In the genomic region with DNA sequence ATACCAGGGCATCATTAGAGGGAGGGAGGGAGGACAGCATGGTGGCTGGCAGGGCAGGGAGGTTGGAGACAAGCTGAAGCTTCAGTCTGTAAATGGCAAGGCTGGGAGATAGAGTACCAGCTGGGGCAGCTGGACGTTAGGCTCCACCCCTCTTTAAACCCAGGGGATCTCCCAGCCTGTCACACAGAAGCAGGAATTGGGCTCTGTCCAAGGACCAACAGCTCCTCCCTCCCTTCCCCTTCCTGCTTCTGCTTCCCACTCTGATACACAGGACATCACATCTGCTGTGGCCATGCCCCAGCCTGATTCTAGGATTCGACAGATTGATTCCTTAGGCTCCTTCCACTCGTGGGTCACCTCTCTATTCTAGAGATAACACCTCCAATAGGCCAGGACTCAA, we compare ENCODE assay signal across 7 mouse cellular contexts. TPM values are rescaled to one million over a fixed set of nuclear protein-coding genes. Genes with fewer than 3 reads are reported as not detected.
DNase-seq lines count a peak whose midpoint lies in the region; ATAC-seq lines count a peak whose summit lies in the region.

No protein-coding gene starts in this region.

- H3K9me3 ChIP-seq in midbrain, embryonic 10.5 days (replicated peaks): no peaks in the 10 kb centered on the region
- no peaks in the 10 kb centered on the region for H3K9me3 ChIP-seq in midbrain, embryonic 15.5 days
- H3K9me3 ChIP-seq in forebrain, embryonic 12.5 days: no peaks in the 10 kb centered on the region
- no peaks in the 10 kb centered on the region for H3K9me3 ChIP-seq in neural tube, embryonic 14.5 days (ENCODE audit: control insufficient read depth, low read length)

- intact Hi-C loops in heart, postnatal 14 days (cut with DNase I): loop anchor here (5.0 kb wide), 1 partner anchor 226 kb away; a partner anchor contains a TSS

- ATAC-seq in midbrain, embryonic 15.5 days (replicated peaks): no peak
- ATAC-seq in forebrain, embryonic 12.5 days (ENCODE audit: low FRiP score): peak; percentile 12; the same call in 1 of the 2 replicates
- peak; percentile 16; the same call in 1 of the 2 replicates for ATAC-seq in neural tube, embryonic 14.5 days (ENCODE audit: low read depth)

- H3K4me3 ChIP-seq in midbrain, embryonic 10.5 days: no peak overlapping the region
- no peak overlapping the region for H3K4me3 ChIP-seq in midbrain, embryonic 15.5 days
- H3K4me3 ChIP-seq in forebrain, embryonic 12.5 days (replicated peaks): no peak overlapping the region
- H3K4me3 ChIP-seq in neural tube, embryonic 14.5 days (ENCODE audit: low read depth, low read length): no peak overlapping the region

- H3K27ac ChIP-seq in midbrain, embryonic 10.5 days (replicated peaks): peak overlapping the region; percentile 63
- H3K27ac ChIP-seq in midbrain, embryonic 15.5 days: no peak overlapping the region
- H3K27ac ChIP-seq in forebrain, embryonic 12.5 days: peak overlapping the region; percentile 2; the same call in 1 of the 2 replicates
- H3K27ac ChIP-seq in neural tube, embryonic 14.5 days (ENCODE audit: low read depth, low read length): no peak overlapping the region

- DNase-seq in midbrain, embryonic 10.5 days (ENCODE audit: low spot score): no peak
- DNase-seq in heart, postnatal 14 days: peak; percentile 74 to 82
- peak; percentile 19 to 61 for DNase-seq in layer of hippocampus, postnatal 14 days (ENCODE audit: low spot score in 2 of 2)
- no peak for DNase-seq in spleen, postnatal 4 days (ENCODE audit: low spot score in 2 of 2)

- peaks cover 25% of the 10 kb centered on the region for H3K27me3 ChIP-seq in midbrain, embryonic 10.5 days (ENCODE audit: low read depth, poor library complexity, severe bottlenecking)
- no peaks in the 10 kb centered on the region for H3K27me3 ChIP-seq in midbrain, embryonic 15.5 days (replicated peaks)
- no peaks in the 10 kb centered on the region for H3K27me3 ChIP-seq in forebrain, embryonic 12.5 days
- no peaks in the 10 kb centered on the region for H3K27me3 ChIP-seq in neural tube, embryonic 14.5 days (ENCODE audit: control insufficient read depth, insufficient read depth, low read length)

- peaks cover 50% of the 10 kb centered on the region for H3K4me1 ChIP-seq in midbrain, embryonic 10.5 days
- H3K4me1 ChIP-seq in midbrain, embryonic 15.5 days: peaks cover 39% of the 10 kb centered on the region
- peaks cover 37% of the 10 kb centered on the region for H3K4me1 ChIP-seq in forebrain, embryonic 12.5 days
- H3K4me1 ChIP-seq in neural tube, embryonic 14.5 days (ENCODE audit: control insufficient read depth, insufficient read depth, low read length): peaks cover 24% of the 10 kb centered on the region

- H3K36me3 ChIP-seq in midbrain, embryonic 10.5 days: peaks cover 16% of the 10 kb centered on the region
- peaks cover 10% of the 10 kb centered on the region for H3K36me3 ChIP-seq in midbrain, embryonic 15.5 days (replicated peaks)
- peaks cover 20% of the 10 kb centered on the region for H3K36me3 ChIP-seq in forebrain, embryonic 12.5 days (replicated peaks)
- peaks cover 12% of the 10 kb centered on the region for H3K36me3 ChIP-seq in neural tube, embryonic 14.5 days (ENCODE audit: control insufficient read depth, insufficient read depth, low read length)

- no peak overlapping the region for H3K4me2 ChIP-seq in midbrain, embryonic 15.5 days
- H3K4me2 ChIP-seq in forebrain, embryonic 12.5 days: no peak overlapping the region
- H3K4me2 ChIP-seq in neural tube, embryonic 14.5 days (ENCODE audit: low read depth, low read length): no peak overlapping the region

- H3K9ac ChIP-seq in midbrain, embryonic 15.5 days: no peak overlapping the region
- H3K9ac ChIP-seq in forebrain, embryonic 12.5 days: no peak overlapping the region
- H3K9ac ChIP-seq in neural tube, embryonic 14.5 days (replicated peaks; ENCODE audit: low read depth, low read length): no peak overlapping the region

- 36% methylated on average over 3 of the region's 3 CpGs for WGBS in midbrain, embryonic 10.5 days
- 15% methylated on average over 3 of the region's 3 CpGs for WGBS in midbrain, embryonic 15.5 days
- WGBS in forebrain, embryonic 12.5 days: 35% methylated on average over 3 of the region's 3 CpGs
- 19% methylated on average over 3 of the region's 3 CpGs for WGBS in neural tube, embryonic 14.5 days

RNA-seq across cellular contexts. Expression of a gene that starts 4.7 kb away (rescaled TPM):
- 30.3 and 36.0 TPM in 2 replicates for polyA plus RNA-seq in midbrain, embryonic 10.5 days (2016; fragmentation: Nextera tagmentation; extraction: Ambion mirVana)
- polyA plus RNA-seq in midbrain, embryonic 15.5 days (2015; fragmentation: Nextera tagmentation; extraction: Ambion mirVana): 106 and 107 TPM in 2 replicates
- 50.6 and 51.2 TPM in 2 replicates for polyA plus RNA-seq in forebrain, embryonic 12.5 days (2016; fragmentation: Nextera tagmentation; extraction: Ambion mirVana)
- 10 to 100 TPM; 29.7 to 34.0 TPM for total RNA-seq in heart, postnatal 14 days (2021)
- total RNA-seq in layer of hippocampus, postnatal 14 days (2021): 100 to 1,000 TPM; 136 to 145 TPM
- polyA plus RNA-seq in neural tube, embryonic 14.5 days (2014; fragmentation: Nextera tagmentation; extraction: Ambion mirVana): 92.3 and 93.1 TPM in 2 replicates

RNA-seq across cellular contexts. Expression of a gene that starts 11.2 kb away (rescaled TPM):
- 164 TPM in 2 replicates for polyA plus RNA-seq in midbrain, embryonic 10.5 days (2016; fragmentation: Nextera tagmentation; extraction: Ambion mirVana)
- polyA plus RNA-seq in midbrain, embryonic 15.5 days (2015; fragmentation: Nextera tagmentation; extraction: Ambion mirVana): 127 and 140 TPM in 2 replicates
- polyA plus RNA-seq in forebrain, embryonic 12.5 days (2016; fragmentation: Nextera tagmentation; extraction: Ambion mirVana): 126 and 142 TPM in 2 replicates
- 10 to 100 TPM; 83.7 to 94.3 TPM for total RNA-seq in heart, postnatal 14 days (2021)
- total RNA-seq in layer of hippocampus, postnatal 14 days (2021): 10 to 100 TPM; 82.3 to 87.2 TPM
- 155 and 163 TPM in 2 replicates for polyA plus RNA-seq in neural tube, embryonic 14.5 days (2014; fragmentation: Nextera tagmentation; extraction: Ambion mirVana)

RNA-seq across cellular contexts. Expression of a gene that starts 11.6 kb away (rescaled TPM):
- polyA plus RNA-seq in midbrain, embryonic 10.5 days (2016; fragmentation: Nextera tagmentation; extraction: Ambion mirVana): 57.5 and 67.3 TPM in 2 replicates
- polyA plus RNA-seq in midbrain, embryonic 15.5 days (2015; fragmentation: Nextera tagmentation; extraction: Ambion mirVana): 86.7 and 96.9 TPM in 2 replicates
- 72.2 and 73.8 TPM in 2 replicates for polyA plus RNA-seq in forebrain, embryonic 12.5 days (2016; fragmentation: Nextera tagmentation; extraction: Ambion mirVana)
- 10 to 100 TPM; 22.0 to 22.9 TPM for total RNA-seq in heart, postnatal 14 days (2021)
- 100 to 1,000 TPM in 1 of 2 experiments, 10 to 100 TPM in 1; 97.8 to 101 TPM for total RNA-seq in layer of hippocampus, postnatal 14 days (2021)
- 84.7 and 87.5 TPM in 2 replicates for polyA plus RNA-seq in neural tube, embryonic 14.5 days (2014; fragmentation: Nextera tagmentation; extraction: Ambion mirVana)

RNA-seq across cellular contexts. Expression of a gene that starts 11.7 kb away (rescaled TPM):
- polyA plus RNA-seq in midbrain, embryonic 10.5 days (2016; fragmentation: Nextera tagmentation; extraction: Ambion mirVana): 8.1 and 12.0 TPM in 2 replicates
- polyA plus RNA-seq in midbrain, embryonic 15.5 days (2015; fragmentation: Nextera tagmentation; extraction: Ambion mirVana): 12.8 and 18.7 TPM in 2 replicates
- polyA plus RNA-seq in forebrain, embryonic 12.5 days (2016; fragmentation: Nextera tagmentation; extraction: Ambion mirVana): 2.5 and 15.7 TPM in 2 replicates
- total RNA-seq in heart, postnatal 14 days (2021): 1 to 10 TPM; 1.9 to 4.8 TPM
- 10 to 100 TPM in 1 of 2 experiments, 1 to 10 TPM in 1; 5.4 to 11.8 TPM for total RNA-seq in layer of hippocampus, postnatal 14 days (2021)
- 6.1 and 31.1 TPM in 2 replicates for polyA plus RNA-seq in neural tube, embryonic 14.5 days (2014; fragmentation: Nextera tagmentation; extraction: Ambion mirVana)

RNA-seq across cellular contexts. Expression of a gene that starts 22.0 kb away (rescaled TPM):
- 0.40 and 0.41 TPM in 2 replicates for polyA plus RNA-seq in midbrain, embryonic 10.5 days (2016; fragmentation: Nextera tagmentation; extraction: Ambion mirVana)
- polyA plus RNA-seq in midbrain, embryonic 15.5 days (2015; fragmentation: Nextera tagmentation; extraction: Ambion mirVana): 1.00 and 2.7 TPM in 2 replicates
- 0.85 and 0.96 TPM in 2 replicates for polyA plus RNA-seq in forebrain, embryonic 12.5 days (2016; fragmentation: Nextera tagmentation; extraction: Ambion mirVana)
- under 1 TPM; 0.67 to 0.76 TPM for total RNA-seq in heart, postnatal 14 days (2021)
- total RNA-seq in layer of hippocampus, postnatal 14 days (2021): 1 to 10 TPM; 5.5 to 6.0 TPM
- 2.0 and 2.8 TPM in 2 replicates for polyA plus RNA-seq in neural tube, embryonic 14.5 days (2014; fragmentation: Nextera tagmentation; extraction: Ambion mirVana)

Comparison
In these comparisons a context has a peak if more than half of its experiments do, and no peak if none do; other contexts are left out.
1. H3K27ac ChIP-seq: peak in midbrain, embryonic 10.5 days (single experiment) and forebrain, embryonic 12.5 days (single experiment); none in midbrain, embryonic 15.5 days (single experiment) and neural tube, embryonic 14.5 days (single experiment).
2. DNase-seq: peak in heart, postnatal 14 days (2 of 2) and layer of hippocampus, postnatal 14 days (2 of 2); none in midbrain, embryonic 10.5 days (single experiment) and spleen, postnatal 4 days (0 of 2).